Mouse (Mus musculus): Measurements from ENCODE around the gene Fbxo34. TPM values are rescaled to one million over a fixed set of nuclear protein-coding genes. Genes with fewer than 3 reads are reported as not detected.
"Not testable (repeated sequence)": the region's sequence is repeated elsewhere in the genome, so short reads cannot be mapped to it uniquely, and the experiment has no call there.

Fbxo34 gene
- total RNA-seq, 2 experiments from 2014 or later, result 66.0 to 75.6 TPM

DNA sequence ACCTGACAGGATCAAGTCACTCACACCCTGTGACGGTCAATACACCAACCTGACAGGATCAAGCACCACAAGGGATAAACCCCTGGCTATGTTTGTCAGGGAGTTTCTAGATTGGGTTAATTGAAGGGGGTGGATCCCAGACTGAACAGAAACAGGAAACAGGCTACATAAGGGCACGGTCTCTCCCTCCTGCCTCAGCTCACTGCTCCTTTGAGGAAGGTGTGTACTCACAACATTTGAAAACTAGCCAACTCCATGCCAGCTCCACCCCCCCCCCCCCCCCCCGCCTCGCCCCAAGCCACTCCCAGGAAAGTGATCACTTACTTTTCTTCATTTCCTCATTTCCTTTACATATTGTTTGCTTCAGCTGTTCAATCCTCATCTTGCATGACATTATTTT, 104.0 kb downstream of the Fbxo34 start:
- DNase-seq (ENCODE audit: low spot score in 2 of 2), result no peak

DNA sequence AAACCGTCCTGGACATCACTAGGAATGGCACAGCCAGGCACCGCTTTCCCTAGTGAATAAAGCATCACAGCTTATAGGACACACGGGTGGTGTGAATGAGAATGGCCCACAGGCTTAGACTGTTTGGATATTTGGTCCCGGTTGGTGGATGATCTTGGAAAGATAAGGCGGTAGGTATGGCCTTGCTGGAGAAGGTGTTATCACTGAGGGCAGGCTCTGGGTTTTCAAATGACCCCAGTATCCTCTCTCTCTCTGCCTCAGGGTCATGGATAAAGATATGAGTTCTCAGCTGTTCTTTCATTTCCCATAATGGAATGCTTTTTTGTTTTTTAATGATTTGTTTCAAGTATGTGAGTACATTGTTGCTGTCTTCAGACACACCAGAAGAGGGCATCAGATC, 105.0 kb downstream of the Fbxo34 start:
- no peak for DNase-seq (ENCODE audit: low spot score in 2 of 2)

DNA sequence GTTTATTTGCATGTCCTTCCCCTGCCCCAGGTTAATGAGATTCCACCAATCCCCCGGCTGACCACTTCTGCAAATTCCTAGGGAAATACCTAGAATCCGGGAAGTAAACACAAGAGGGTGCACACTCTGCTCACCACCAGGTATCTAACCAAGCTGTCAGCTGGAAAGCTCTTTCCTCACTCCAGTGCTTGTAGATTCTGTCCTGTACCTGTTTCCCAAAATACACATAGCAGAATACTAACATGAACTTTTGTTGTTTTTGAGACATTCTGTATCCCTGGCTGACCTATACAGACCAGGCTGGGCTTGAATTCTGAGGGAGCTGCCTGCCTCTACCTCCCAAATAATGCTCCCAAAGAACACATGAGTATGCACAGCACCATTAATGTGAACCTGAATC, 110.5 kb downstream of the Fbxo34 start:
- no peak for DNase-seq (ENCODE audit: low spot score in 2 of 2)

DNA sequence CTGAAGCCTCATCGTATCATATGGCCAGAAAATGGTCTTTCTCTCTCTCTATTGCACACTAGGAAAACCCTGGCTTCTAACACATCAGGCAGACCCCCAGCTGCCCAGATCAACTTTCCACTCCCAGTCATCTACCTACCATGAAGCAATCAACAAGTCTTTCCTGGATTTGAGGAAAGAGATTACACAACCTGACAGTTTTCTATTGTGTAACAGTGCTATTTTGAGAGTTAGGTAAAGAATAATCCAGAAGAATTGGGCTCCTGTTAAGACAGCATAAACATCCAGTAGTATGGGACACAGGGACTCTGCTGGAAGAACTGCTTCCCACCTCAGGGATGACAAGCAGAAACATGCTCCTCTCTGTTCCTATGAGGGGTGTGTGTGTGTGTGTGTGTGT, 112.3 kb downstream of the Fbxo34 start:
- DNase-seq (ENCODE audit: low spot score in 2 of 2), result no peak

DNA sequence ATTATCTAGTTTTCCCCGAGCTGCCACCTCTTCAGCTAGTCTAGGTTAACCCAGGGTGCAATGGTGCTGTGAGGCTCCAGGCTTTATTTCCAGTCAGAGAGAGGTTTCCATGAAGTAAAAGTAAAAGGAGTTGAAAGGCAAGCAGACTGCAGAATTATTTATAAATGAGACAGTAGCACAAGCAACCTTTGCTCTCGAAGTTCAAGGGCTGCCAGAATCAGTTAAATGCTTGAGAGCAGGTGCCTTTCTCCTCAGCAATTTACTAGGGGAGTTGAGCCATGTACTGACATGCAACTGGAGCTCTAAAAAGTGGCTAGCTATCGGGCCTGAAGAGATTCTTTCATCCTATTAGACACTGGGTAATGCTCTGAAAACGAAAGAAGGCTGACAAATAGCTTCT, 112.9 kb downstream of the Fbxo34 start:
- no peak for DNase-seq (ENCODE audit: low spot score in 2 of 2)

DNA sequence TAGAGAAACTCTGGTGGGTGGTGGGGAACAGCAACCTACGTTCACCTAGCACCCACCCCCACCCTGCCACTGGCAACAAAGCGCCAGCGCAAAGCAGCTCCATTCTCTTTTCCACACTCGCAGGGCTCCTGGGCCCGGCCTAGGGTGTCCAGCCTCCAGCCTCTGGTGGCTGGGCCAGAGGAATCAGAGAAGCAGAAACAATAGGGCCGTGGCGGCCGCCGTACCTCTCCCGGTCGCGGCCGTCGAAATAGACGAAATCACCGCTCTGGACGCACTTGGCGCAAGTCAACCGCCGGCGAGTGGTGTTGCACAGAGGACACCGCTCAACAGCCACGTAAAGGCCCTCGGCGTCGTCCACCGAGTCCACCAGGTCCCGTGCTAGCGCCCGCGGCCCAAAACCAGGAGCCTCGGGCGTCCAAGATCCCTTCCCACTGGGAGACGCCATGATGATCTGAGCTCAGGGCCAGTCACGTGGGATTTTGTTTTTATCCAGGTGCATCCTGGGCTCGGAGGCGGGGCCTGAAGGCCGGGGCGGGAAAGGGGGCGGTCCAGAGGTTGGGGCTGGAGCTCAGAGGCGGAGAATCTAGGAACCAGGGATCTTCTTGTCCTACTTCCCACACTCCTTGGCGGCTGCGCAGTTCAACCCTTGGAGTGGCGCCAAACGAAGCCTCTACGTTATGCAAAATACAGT, 117.9 kb downstream of the Fbxo34 start:
- DNase-seq (ENCODE audit: low spot score in 2 of 2), result peak; percentile 91 to 94

DNA sequence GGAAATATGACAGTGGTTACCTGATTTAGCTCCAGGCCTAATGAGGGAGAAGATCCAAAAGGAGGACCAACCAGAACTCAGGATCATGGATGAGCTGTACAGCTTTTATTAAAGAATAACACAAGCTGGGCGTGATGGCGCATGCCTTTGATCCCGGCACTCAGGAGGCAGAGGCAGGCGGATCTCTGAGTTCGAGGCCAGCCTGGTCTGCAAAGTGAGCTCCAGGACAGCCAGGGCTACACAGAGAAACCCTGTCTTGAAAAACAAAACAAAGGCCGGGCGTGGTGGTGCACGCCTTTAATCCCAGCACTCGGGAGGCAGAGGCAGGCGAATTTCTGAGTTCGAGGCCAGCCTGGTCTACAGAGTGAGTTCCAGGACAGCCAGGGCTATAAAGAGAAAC, 120.3 kb downstream of the Fbxo34 start, which contains the start of gene Atg14:
Gene Atg14, minus strand, starts transcription at position 101 of the 400 bp plus-strand sequence.
- DNase-seq (ENCODE audit: low spot score in 2 of 2), result not testable (repeated sequence)

DNA sequence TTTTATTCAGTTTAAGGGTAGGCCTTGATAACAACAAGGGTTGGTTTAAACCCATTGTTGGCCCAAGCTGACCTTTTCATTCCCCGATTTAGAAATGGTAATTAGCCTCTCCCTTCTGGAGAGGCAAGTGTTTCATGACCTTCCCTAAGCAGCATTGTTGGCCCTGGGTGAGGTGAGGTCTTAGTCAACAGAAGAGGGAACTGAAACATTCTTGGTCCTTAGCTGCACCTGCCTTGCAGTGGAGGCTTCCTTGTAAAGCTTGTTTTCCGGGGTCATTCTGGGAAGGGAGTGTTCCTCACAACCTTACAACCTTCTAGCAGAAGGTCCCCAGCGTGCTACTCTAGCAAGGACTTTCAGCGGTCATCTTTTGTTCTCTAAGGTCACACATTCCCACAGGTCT, 122.5 kb downstream of the Fbxo34 start:
- DNase-seq (ENCODE audit: low spot score in 2 of 2), result no peak

DNA sequence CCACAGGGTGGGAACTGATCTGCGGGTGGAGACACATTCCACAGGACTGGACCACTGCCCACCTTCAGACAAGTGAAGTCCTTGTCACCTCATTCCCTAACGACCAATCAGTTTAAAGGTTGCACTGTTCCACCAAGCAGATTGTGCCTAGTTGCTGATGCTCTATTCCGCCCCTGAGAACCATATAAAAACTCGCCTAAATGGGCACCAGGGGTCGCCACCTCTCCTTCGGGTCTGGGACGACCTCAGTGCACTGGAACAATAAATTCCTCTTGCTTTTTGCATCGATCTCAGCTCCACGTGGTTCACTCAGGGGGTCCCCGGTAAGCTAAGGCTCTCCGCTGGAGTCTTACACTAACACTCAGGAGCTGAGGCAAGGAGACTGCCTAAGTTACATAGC, 124.5 kb downstream of the Fbxo34 start:
- no peak for DNase-seq (ENCODE audit: low spot score in 2 of 2)

DNA sequence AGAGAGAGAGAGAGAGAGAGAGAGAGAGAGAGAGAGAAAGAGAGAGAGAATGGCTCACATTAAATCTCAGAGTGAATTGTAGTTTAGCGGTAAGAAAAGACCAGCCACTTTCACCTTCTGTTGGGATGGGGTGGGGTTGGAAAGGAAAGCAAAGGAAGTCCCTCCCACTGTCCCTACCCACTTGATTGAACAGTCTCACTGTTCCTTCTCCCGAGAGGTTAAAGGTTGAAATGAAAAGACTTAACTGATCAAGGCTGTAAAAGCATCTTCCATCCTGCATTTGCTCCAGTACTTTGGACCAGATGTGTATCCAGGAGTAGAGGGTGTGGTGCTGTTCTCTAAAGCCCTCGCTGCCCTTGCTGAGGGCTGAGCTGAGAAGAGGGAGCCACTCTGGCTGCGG, 126.5 kb downstream of the Fbxo34 start:
- DNase-seq (ENCODE audit: low spot score in 2 of 2), result no peak

DNA sequence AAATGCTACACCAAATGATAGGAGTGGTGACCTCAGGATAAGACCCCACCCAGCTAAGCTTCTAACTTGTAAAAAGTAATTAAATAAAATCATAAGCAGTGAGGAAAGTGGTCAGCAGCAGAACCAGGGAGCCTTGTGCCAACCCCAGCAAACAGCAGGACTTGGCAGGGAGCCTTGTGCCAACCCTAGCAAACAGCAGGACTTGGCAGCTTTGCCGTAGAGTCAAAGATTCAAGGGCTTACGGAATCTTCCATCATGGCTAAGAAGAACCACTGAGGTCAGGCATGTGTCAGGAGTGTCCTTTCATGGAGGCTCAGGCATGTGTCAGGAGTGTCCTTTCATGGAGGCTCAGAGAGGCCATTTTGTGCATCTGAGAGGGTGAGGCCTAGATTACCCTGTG, 127.9 kb downstream of the Fbxo34 start:
- DNase-seq (ENCODE audit: low spot score in 2 of 2), result peak; percentile 17 to 37

DNA sequence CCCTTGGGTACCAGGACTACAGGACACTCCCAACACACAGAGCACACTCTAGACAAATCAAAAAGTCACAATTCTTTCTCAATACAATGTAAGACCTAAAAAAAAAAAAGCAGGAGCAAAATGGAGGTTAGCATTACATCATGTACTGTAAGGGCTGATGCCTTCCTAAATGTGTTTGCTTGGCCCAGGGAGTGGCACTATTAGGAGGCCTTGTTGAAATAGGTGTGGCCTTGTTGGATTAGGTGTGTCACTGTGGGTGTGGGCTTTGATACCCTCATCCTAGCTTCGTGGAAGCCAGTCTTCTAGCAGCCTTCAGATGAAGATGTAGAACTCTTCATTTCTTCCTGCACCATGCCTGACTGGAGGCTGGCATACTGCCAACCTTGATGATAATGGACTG, 131.1 kb downstream of the Fbxo34 start:
- no peak for DNase-seq (ENCODE audit: low spot score in 2 of 2)

Other genes starting within 250 kb of the Fbxo34 start
- gene Wdhd1, start 173.6 kb upstream of the Fbxo34 start, total RNA-seq (2021), result 1 to 10 TPM; 5.7 TPM
- 10 to 100 TPM; 10.0 to 10.7 TPM for gene Socs4, start 173.5 kb upstream of the Fbxo34 start, total RNA-seq (2021)
- 10 to 100 TPM; 66.1 to 80.8 TPM for gene Mapk1ip1l, start 152.2 kb upstream of the Fbxo34 start, total RNA-seq (2021)
- gene Lgals3, start 82.7 kb upstream of the Fbxo34 start, total RNA-seq (2021), result 1 to 10 TPM; 1.7 to 1.9 TPM
- 1 to 10 TPM; 3.8 to 4.1 TPM for gene Dlgap5, start 32.0 kb upstream of the Fbxo34 start, total RNA-seq (2021)
- 10 to 100 TPM; 13.6 to 13.9 TPM for gene Atg14, start 120.2 kb downstream of the Fbxo34 start, total RNA-seq (2021)
- 100 to 1,000 TPM in 1 of 2 experiments, 10 to 100 TPM in 1; 99.1 to 101 TPM for gene Ktn1, start 198.0 kb downstream of the Fbxo34 start, total RNA-seq (2021)